Mouse (Mus musculus) layer of hippocampus, postnatal 36 days (tissue): Measurements from ENCODE around the gene Pi16. TPM values are rescaled to one million over a fixed set of nuclear protein-coding genes. Genes with fewer than 3 reads are reported as not detected.
"Not testable (repeated sequence)": the region's sequence is repeated elsewhere in the genome, so short reads cannot be mapped to it uniquely, and the experiment has no call there.

ENCODE experiments used
- DNase-seq, 2 experiments: peaks; one replicate each; pipeline ENCODE4 v3.0.0; 2022
- total RNA-seq, 2 experiments: library from RNA; stranded (reverse); gene quantifications; 2 replicates each; pipeline ENCODE4 v1.2.3; 2021

Gene Pi16
- total RNA-seq, 2 experiments from 2014 or later, result 1.2 to 1.4 TPM

DNA sequence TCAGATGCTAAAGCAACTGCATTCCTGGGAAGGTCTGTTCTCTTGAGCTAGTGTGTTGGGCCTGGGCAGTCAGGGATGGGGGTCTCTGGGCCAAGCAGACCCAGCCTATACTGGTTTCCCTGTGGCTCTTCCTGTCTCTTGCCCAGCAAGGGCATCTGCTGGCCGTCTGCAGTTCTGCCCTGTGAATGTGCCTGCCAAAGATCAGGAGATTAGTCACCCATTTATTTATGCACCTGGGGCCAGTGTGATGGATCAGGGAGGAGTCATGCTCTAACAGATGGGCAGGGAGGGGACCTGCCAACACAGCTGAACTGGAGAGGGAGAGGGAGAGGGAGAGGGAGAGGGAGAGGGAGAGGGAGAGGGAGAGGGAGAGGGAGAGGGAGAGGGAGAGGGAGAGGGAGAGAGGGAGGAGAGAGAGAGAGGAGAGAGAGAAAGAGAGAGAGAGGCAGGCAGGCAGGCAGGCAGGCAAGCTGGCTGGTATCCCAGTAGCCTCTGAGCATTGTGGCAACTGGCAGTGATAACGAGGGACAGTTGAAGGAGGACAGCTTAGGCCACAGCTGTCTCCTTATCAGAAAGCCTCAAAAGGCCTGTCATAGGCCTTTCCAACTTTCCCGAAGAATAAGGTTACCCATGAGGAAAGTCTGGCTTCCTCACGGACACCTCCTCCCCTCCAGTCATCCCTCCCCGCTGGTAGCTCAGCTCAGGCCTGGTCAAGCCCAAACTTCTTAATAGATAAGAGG, 13.4 kb downstream of the Pi16 start:
- DNase-seq, result no peak

DNA sequence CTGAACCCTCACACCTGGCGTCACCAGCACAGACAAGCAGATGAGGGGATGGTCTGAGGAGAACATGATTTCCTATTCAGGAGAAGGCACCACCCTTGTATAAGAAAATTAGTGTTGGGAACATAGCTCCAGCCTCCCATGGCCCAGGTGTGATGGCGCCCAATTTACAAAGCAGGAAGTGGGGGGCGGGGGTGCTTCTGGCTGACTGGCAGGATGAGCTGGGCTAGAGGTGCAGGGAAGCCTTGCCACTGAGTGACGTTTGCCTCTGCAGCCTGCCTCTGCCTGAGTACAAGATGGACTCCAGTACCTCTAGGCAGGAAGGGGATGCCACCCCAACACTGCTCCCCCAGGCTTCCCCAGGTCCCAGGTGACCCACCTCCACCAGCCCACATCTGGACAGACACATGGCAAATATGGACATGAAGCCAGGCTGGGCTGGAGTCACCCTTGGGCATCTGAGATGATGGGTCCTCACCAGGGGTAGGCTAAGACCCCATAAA, 14.8 kb downstream of the Pi16 start:
- DNase-seq, result no peak

DNA sequence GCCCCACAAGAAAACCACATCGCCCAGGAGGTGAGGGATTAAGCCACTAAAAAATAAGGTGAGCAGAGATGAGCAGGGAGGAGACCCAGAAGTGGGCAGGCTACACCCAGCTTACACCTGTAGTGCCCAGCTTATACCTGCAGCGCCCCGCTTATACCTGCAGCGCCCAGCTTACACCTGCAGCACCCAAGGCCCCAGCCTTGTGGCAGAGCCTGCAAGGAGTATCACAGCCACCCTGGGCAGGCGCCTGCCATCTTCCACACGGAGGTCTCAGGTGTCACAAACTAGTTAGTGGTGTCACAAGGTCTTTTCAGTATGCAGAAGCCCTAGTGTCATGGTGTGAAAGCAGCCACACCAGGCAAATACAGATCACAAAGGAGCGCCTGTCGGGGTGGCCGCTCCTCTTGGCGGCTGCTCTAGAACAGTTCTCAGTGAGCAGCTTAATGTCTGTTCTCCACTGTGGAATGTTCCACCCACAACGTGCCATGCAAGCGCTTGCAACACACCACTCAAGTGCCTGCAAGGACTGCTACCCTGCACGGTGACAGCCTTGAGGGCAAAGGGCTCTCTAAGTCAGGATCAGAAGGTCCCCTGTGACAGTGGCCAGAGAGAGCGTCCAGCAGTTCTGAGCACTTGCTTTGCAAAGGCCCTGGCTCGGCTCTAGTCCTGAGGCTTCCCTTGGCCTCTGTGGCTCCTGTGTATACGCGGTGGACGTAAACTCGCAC, 18.9 kb downstream of the Pi16 start:
- no peak for DNase-seq

- no peak for DNase-seq
Measured at GRCm38 (mm10) chr17:29337979-29338823, 20.7 kb downstream of the Pi16 start.

DNA sequence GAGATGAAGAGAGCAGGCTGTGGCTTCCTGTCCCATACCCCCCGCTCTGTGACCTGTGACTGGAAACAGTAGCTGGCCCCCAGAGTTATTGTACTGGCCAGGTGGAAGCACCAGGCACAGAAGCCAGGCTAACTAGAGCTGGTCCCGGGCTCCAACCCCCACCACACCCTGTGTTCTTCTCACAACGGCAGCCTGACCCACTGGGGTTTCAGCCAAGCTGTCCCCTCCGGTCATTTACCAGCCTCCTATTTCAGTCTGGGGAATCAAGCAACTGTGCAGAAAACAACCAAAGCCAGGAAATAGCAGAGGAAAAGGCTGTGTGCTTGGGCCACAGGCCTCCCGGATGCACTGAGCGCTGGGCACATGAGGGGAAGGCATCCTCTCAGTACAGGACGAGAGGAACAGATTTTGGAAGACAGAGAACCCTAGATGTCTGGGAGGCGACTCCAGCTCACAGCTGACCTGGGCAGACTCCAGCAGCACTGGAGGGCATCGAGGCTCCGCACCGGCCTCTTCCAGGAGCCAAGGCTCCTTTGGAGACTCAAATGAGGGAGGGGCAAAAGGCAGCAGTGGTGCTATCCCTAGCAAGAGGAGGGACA, 21.8 kb downstream of the Pi16 start:
- peak in 1 of 2 experiments; percentile 17 for DNase-seq

GRCm38 (mm10) chr17:29340406-29341261, 23.2 kb downstream of the Pi16 start:
- no peak for DNase-seq

GRCm38 (mm10) chr17:29341591-29342003, 24.1 kb downstream of the Pi16 start:
- peak in 1 of 2 experiments; percentile 29 for DNase-seq

DNA sequence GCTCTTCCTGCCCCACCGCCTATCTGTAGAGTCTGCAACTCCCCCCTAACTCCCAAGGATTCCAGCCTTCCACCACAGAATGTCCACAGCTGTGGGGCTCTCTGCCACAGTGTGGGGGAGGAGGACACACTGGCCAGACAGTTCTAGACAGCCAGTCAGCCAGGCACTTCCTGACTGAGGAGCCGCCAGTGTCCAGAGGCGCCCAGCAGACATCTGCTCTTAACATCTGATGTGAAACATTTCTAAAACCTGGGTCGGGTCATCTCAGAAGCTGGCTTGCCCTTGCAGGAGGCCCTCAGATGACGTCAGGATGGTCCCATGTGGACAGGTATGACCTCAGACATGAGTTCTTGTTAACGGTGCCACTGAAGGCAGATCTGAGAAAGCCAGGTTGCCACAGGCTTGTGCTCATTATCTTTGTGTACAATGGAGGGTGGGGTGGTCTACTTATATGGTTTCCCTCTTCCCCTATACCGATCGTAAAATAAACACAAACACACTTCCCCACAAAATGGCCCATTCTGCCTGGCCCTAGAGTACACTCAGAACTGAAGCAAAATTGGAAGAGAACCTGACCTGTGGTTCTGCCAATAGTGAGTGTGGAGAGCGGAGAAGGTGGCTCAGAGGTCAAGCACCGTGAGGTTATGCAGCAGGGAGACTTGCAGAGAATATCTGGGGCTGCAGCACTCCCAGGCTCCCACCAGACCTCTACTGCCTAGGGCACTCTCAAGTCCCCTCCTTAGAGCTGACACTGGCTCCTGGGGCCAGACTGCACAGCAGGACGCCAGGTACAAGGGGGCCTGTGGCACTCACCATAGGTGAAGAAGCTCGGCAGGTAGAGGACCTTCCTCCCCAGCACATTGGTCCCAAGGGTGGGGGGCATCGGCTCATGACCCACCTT, 24.8 kb downstream of the Pi16 start:
- peak in 1 of 2 experiments; percentile 44 for DNase-seq

DNA sequence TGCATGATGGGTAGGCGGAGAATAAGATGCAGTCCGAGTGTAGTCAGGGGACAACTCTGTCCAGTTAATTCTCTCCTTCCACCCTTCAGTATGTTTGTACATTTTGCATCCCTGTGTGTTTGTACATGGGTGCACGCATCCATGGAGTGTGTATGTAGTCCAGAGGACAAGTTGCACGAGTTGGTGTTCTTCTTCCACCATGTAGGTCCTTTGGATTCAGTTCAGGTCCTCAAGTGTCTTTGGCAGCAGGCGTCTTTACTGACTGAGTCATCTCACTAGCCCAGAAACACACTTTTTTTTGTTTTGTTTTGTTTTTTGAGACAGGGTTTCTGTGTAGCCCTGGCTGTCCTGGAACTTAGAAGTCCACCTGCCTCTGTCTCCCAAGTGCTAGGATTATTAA, 25.8 kb downstream of the Pi16 start:
- DNase-seq, result no peak

DNA sequence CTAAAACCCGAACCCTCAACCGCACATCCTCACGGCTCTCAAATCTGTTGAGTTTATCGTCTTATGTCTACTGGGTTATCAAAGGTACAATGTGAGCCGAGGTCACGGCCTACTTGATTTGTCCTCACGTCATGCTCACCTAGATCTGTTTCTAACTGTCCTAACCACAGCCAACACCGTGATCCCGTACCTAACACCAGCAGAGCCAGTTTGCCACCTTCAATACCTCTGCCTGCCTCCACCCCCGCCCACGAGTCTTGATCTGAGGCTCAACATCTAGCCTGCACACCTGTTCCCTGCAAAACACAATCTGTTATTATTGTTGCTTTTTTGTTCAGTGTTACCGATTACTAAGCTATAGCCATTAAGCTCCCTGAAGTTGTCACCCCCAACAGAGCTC, 27.8 kb downstream of the Pi16 start:
- DNase-seq, result peak in 1 of 2 experiments; percentile 1

GRCm38 (mm10) chr17:29346496-29347125, 29.1 kb downstream of the Pi16 start:
- DNase-seq, result peak; percentile 63 to 78

- peak in 1 of 2 experiments; percentile 49 for DNase-seq
Measured at GRCm38 (mm10) chr17:29347126-29347644, 29.7 kb downstream of the Pi16 start.

DNA sequence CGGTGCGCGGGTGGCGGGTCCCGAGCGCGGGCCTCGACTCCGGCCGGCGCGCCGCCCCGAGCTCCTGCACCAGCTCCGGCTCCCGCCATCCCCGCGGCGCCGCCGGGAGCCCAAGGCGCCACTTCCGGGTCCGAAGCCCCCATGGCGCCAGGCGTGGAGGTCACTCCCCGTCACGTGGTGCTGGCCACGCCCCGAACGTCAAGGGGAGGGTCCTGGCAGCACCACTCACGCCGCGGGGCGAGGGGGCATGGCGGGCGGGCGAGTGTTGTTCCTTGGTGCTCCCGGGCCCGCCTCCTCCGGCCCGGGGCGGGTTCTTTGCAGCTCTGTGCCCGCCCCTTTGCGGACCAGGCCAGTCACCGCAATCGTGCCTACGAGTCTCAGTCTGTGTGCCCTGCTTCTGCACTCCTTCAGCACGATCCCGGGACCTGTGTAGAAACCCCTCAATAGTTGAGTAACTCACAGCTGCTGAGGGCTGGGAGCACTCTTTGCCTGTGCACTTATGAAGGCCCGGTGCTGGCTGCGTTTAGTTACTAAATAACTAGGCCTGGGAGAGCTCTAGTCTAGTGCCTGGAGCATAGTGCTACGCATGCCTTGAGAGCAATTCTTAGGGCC, 30.3 kb downstream of the Pi16 start, which contains the start of gene Mtch1:
Gene Mtch1 (minus strand): TSS at position 290 of the 612 bp plus-strand sequence.
- peak; percentile 97 to 98 for DNase-seq

GRCm38 (mm10) chr17:29348996-29349395, 31.5 kb downstream of the Pi16 start:
- peak in 1 of 2 experiments; percentile 2 for DNase-seq

DNA sequence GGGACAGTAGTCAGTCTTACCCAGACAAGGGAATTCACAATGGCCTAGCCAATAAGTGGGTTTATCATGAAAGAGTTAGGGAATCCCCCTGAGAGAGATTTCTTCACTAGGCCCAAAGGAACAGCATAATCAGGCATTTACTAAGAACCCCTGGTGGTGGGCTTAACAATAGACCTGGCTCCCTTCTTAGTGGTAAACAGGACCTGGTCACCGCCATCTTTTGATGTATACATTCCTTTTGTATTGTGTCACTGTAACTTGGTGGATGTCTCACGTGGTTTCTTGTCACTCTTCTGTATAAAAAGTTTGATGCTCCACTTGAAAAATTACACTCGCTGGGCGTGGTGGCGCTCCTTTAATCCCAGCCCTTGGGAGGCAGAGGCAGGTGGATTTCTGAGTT, 33.6 kb downstream of the Pi16 start:
- not testable (repeated sequence) for DNase-seq

DNA sequence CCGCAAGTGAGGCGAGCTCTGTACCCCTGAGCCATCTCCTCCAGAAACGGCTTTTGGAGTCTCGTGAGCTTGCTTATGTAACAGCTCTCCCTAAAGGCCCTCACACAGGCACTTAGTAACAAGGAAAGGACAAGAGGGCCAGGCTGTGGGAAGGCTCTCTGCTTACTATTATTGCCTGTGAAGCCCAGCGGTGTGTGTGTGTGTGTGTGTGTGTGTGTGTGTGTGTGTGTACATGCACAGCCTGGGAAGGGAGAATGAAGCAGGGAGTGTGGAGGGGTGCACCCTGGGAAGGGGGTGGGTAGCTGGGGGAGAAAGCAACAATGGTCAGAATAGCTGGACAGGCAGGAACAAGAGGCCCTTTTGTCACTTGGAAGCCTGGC, 38.0 kb downstream of the Pi16 start:
- peak in 1 of 2 experiments; percentile 18 for DNase-seq

- peak in 1 of 2 experiments; percentile 23 for DNase-seq
Measured at GRCm38 (mm10) chr17:29355841-29356478, 38.5 kb downstream of the Pi16 start.

- no peak for DNase-seq
Measured at GRCm38 (mm10) chr17:29356479-29356856, 39.0 kb downstream of the Pi16 start.
